Mouse (Mus musculus) left cerebral cortex, postnatal 14 days (tissue): ENCODE results near the gene Lyrm4. TPM values are rescaled to one million over a fixed set of nuclear protein-coding genes. Genes with fewer than 3 reads are reported as not detected.
A peak's percentile ranks its signal among the peaks of the same experiment; 100 is the strongest.

Experiments used
- DNase-seq, 2 experiments: peaks; one replicate each; pipeline ENCODE4 v3.0.0; 2021 to 2022; ENCODE audit warnings: low spot score in 2 of 2, mixed read lengths in 1 of 2
- intact Hi-C: fragments of 180-260 bp; cut with DNase I; formaldehyde crosslinking; loops from one replicate; pipeline ENCODE4 v1.15.1; 2025
- long read RNA-seq, 2 experiments: library from polyadenylated mRNA; stranded (forward); transcript quantifications; one replicate each; pipeline ENCODE4 v2.0.0; 2021
- total RNA-seq, 2 experiments: library from RNA; stranded (reverse); gene quantifications; 2 replicates each; pipeline ENCODE4 v1.2.3; 2021

Lyrm4 gene
- 10 to 100 TPM; 22.5 to 23.2 TPM for total RNA-seq
- long read RNA-seq, experiment 1, transcript Lyrm4-201 (3 exons, 2,086 nt) = major isoform, 21 of 29 reads
- long read RNA-seq, experiment 1, partial matches to known transcripts = 0 of 29 reads
- long read RNA-seq, experiment 1, other reads (novel, unspliced or antisense) = 8 of 29 reads
- long read RNA-seq, experiment 2, transcript Lyrm4-201 (3 exons, 2,086 nt) = major isoform, 20 of 29 reads
- long read RNA-seq, experiment 2, partial matches to known transcripts = 1 of 29 reads
- long read RNA-seq, experiment 2, other reads (novel, unspliced or antisense) = 8 of 29 reads

GRCm38 (mm10) chr13:36117143-36118014, at the start of gene Lyrm4, which contains the start of gene Fars2:
Gene Lyrm4 (minus strand): TSS chr13:36117526.
Gene Fars2 (plus strand): TSS chr13:36117412.
- intact Hi-C loops = loop anchor here (2.0 to 5.0 kb wide), 3 partner anchors 97 to 610 kb away; no protein-coding TSS in a partner anchor
- DNase-seq = peak; percentile 94 to 95

- intact Hi-C loops = no loop called here
- DNase-seq = no peak
Observed at GRCm38 (mm10) chr13:36163898-36164297, 46.6 kb upstream of the Lyrm4 start.

GRCm38 (mm10) chr13:36163411-36163810, 46.1 kb upstream of the Lyrm4 start:
- intact Hi-C loops = no loop called here
- no peak for DNase-seq

- DNase-seq = no peak
- intact Hi-C loops = no loop called here
Observed at GRCm38 (mm10) chr13:36156340-36156931, 39.1 kb upstream of the Lyrm4 start.

GRCm38 (mm10) chr13:36152728-36153498, 35.6 kb upstream of the Lyrm4 start:
- DNase-seq = no peak
- intact Hi-C loops = no loop called here

GRCm38 (mm10) chr13:36150272-36150671, 32.9 kb upstream of the Lyrm4 start:
- intact Hi-C loops = no loop called here
- peak in 1 of 2 experiments; percentile 38 for DNase-seq

GRCm38 (mm10) chr13:36149175-36149939, 32.0 kb upstream of the Lyrm4 start:
- no peak for DNase-seq
- intact Hi-C loops = no loop called here

- DNase-seq = no peak
Observed at GRCm38 (mm10) chr13:36145601-36146000, 28.3 kb upstream of the Lyrm4 start.

GRCm38 (mm10) chr13:36140247-36141016, 23.1 kb upstream of the Lyrm4 start:
- DNase-seq = no peak
- intact Hi-C loops = no loop called here

More at GRCm38 (mm10) chr13:36145601-36146000, 28.3 kb upstream of the Lyrm4 start:
- intact Hi-C loops = no loop called here

- intact Hi-C loops = no loop called here
- no peak for DNase-seq
Observed at GRCm38 (mm10) chr13:36139703-36140102, 22.4 kb upstream of the Lyrm4 start.

GRCm38 (mm10) chr13:36131992-36132649, 14.8 kb upstream of the Lyrm4 start:
- no peak for DNase-seq
- intact Hi-C loops = no loop called here

- DNase-seq = no peak
- intact Hi-C loops = no loop called here
Observed at GRCm38 (mm10) chr13:36131401-36131800, 14.1 kb upstream of the Lyrm4 start.

- peak in 1 of 2 experiments; percentile 33 for DNase-seq
- intact Hi-C loops = no loop called here
Observed at GRCm38 (mm10) chr13:36129360-36130054, 12.2 kb upstream of the Lyrm4 start.

GRCm38 (mm10) chr13:36120606-36121005, 3.3 kb upstream of the Lyrm4 start:
- intact Hi-C loops = no loop called here
- no peak for DNase-seq

- no peak for DNase-seq
- intact Hi-C loops = loop anchor here (5.0 kb wide), 1 partner anchor 608 kb away; no protein-coding TSS in a partner anchor
Observed at GRCm38 (mm10) chr13:36119684-36120083, 2.4 kb upstream of the Lyrm4 start.

- intact Hi-C loops = loop anchor here (2.0 to 5.0 kb wide), 3 partner anchors 96 to 611 kb away; no protein-coding TSS in a partner anchor
- peak; percentile 19 to 23 for DNase-seq
Observed at GRCm38 (mm10) chr13:36116520-36117142, 695 bp downstream of the Lyrm4 start.
